Mouse (Mus musculus): ENCODE measurements around the gene Hint1. TPM values are rescaled to one million over a fixed set of nuclear protein-coding genes. Genes with fewer than 3 reads are reported as not detected.

The Hint1 gene
- polyA plus RNA-seq, 1 experiment from 2014 or later = 690 TPM

- Histone ChIP-seq H3K9me3 (ENCODE audit: low read depth, low read length) (no peaks in the 10 kb centered on the region), H3K4me3 (ENCODE audit: low read depth, low read length) (no peak overlapping the region), H3K36me3 (ENCODE audit: insufficient read depth) (peaks cover 55% of the 10 kb centered on the region), H3K4me2 (no peak overlapping the region), H3K27me3 (ENCODE audit: insufficient read depth, low read length) (no peaks in the 10 kb centered on the region), H3K4me1 (ENCODE audit: insufficient read depth) (0 out of 2 replicates have a peak, but pooled peaks cover 7% of the 10 kb centered on the region), H3K27ac (ENCODE audit: low read depth) (no peak overlapping the region), H3K9ac (no peak overlapping the region)
- no peak for TF ChIP-seq CTCF (IDR thresholded peaks at IDR 0.05; ENCODE audit: low read depth)
- no peak for DNase-seq
- WGBS = 78% methylated on average over 7 of the region's 7 CpGs
- no peak for ATAC-seq (ENCODE audit: insufficient read depth)
Observed at GRCm38 (mm10) chr11:54871831-54872537, 5.8 kb downstream of the Hint1 start.

- DNase-seq = no peak
- Histone ChIP-seq H3K27me3 (ENCODE audit: insufficient read depth, low read length) (no peaks in the 10 kb centered on the region), H3K9ac (no peak overlapping the region), H3K4me1 (ENCODE audit: insufficient read depth) (no peaks in the 10 kb centered on the region), H3K36me3 (ENCODE audit: insufficient read depth) (peaks cover 35% of the 10 kb centered on the region), H3K4me2 (no peak overlapping the region), H3K9me3 (ENCODE audit: low read depth, low read length) (no peaks in the 10 kb centered on the region), H3K4me3 (ENCODE audit: low read depth, low read length) (no peak overlapping the region), H3K27ac (ENCODE audit: low read depth) (no peak overlapping the region)
- no peak for ATAC-seq (ENCODE audit: insufficient read depth)
- TF ChIP-seq CTCF (IDR thresholded peaks at IDR 0.05; ENCODE audit: low read depth) = no peak
- WGBS = 84% methylated on average over 5 of the region's 5 CpGs
Observed at GRCm38 (mm10) chr11:54876031-54876430, 9.8 kb downstream of the Hint1 start.

- WGBS = 69% methylated on average over 6 of the region's 6 CpGs
- no peaks in the 10 kb centered on the region; the same call in 1 of the 2 replicates for H3K4me1 ChIP-seq (ENCODE audit: insufficient read depth)
- no peaks in the 10 kb centered on the region for H3K27me3 ChIP-seq (ENCODE audit: insufficient read depth, low read length)
- no peak overlapping the region for H3K27ac ChIP-seq (ENCODE audit: low read depth)
- no peak for TF ChIP-seq CTCF (IDR thresholded peaks at IDR 0.05; ENCODE audit: low read depth)
- H3K36me3 ChIP-seq (ENCODE audit: insufficient read depth) = peaks cover 6% of the 10 kb centered on the region; the same call in 1 of the 2 replicates
- no peak overlapping the region for H3K9ac ChIP-seq
- no peak overlapping the region for H3K4me3 ChIP-seq (ENCODE audit: low read depth, low read length)
- no peak overlapping the region for H3K4me2 ChIP-seq
- no peak for ATAC-seq (ENCODE audit: insufficient read depth)
- H3K9me3 ChIP-seq (ENCODE audit: low read depth, low read length) = no peaks in the 10 kb centered on the region
- no peak for DNase-seq
Observed at GRCm38 (mm10) chr11:54878893-54879292, 12.7 kb downstream of the Hint1 start.

GRCm38 (mm10) chr11:54879434-54879833 is 13.3 kb downstream of the Hint1 start:
- DNase-seq = peak; percentile 94
- H3K4me1 ChIP-seq (ENCODE audit: insufficient read depth) = no peaks in the 10 kb centered on the region; the same call in 1 of the 2 replicates
- peak; percentile 79 for ATAC-seq (ENCODE audit: insufficient read depth)
- 17% methylated on average over 4 of the region's 4 CpGs for WGBS
- H3K27ac ChIP-seq (ENCODE audit: low read depth) = no peak overlapping the region
- no peak overlapping the region for H3K9ac ChIP-seq
- H3K36me3 ChIP-seq (ENCODE audit: insufficient read depth) = peaks cover under 1% of the 10 kb centered on the region; the same call in 1 of the 2 replicates
- H3K4me2 ChIP-seq = no peak overlapping the region
- H3K27me3 ChIP-seq (ENCODE audit: insufficient read depth, low read length) = no peaks in the 10 kb centered on the region
- H3K4me3 ChIP-seq (ENCODE audit: low read depth, low read length) = no peak overlapping the region
- no peaks in the 10 kb centered on the region for H3K9me3 ChIP-seq (ENCODE audit: low read depth, low read length)
- peak; percentile 86 for TF ChIP-seq CTCF (IDR thresholded peaks at IDR 0.05; ENCODE audit: low read depth)

GRCm38 (mm10) chr11:54879922-54880321 is 13.7 kb downstream of the Hint1 start:
- no peak overlapping the region for H3K9ac ChIP-seq
- H3K27ac ChIP-seq (ENCODE audit: low read depth) = no peak overlapping the region
- no peaks in the 10 kb centered on the region for H3K27me3 ChIP-seq (ENCODE audit: insufficient read depth, low read length)
- no peak overlapping the region for H3K4me2 ChIP-seq
- no peak overlapping the region for H3K4me3 ChIP-seq (ENCODE audit: low read depth, low read length)
- ATAC-seq (ENCODE audit: insufficient read depth) (peak; percentile 31; the same call in 1 of the 2 replicates), DNase-seq (peak; percentile 9)
- no peaks in the 10 kb centered on the region; the same call in 1 of the 2 replicates for H3K4me1 ChIP-seq (ENCODE audit: insufficient read depth)
- no peaks in the 10 kb centered on the region for H3K36me3 ChIP-seq (ENCODE audit: insufficient read depth)
- H3K9me3 ChIP-seq (ENCODE audit: low read depth, low read length) = no peaks in the 10 kb centered on the region
- no peak for TF ChIP-seq CTCF (IDR thresholded peaks at IDR 0.05; ENCODE audit: low read depth)
- WGBS = 24% methylated on average over 10 of the region's 10 CpGs

- WGBS = 6% methylated on average over 2 of the region's 2 CpGs
- no peaks in the 10 kb centered on the region for H3K9me3 ChIP-seq (ENCODE audit: low read depth, low read length)
- no peaks in the 10 kb centered on the region for H3K36me3 ChIP-seq (ENCODE audit: insufficient read depth)
- H3K4me3 ChIP-seq (ENCODE audit: low read depth, low read length) = no peak overlapping the region
- H3K4me2 ChIP-seq = no peak overlapping the region
- DNase-seq (peak; percentile 42), ATAC-seq (ENCODE audit: insufficient read depth) (no peak)
- H3K27me3 ChIP-seq (ENCODE audit: insufficient read depth, low read length) = no peaks in the 10 kb centered on the region
- TF ChIP-seq CTCF (IDR thresholded peaks at IDR 0.05; ENCODE audit: low read depth) = no peak
- no peaks in the 10 kb centered on the region; the same call in 1 of the 2 replicates for H3K4me1 ChIP-seq (ENCODE audit: insufficient read depth)
- no peak overlapping the region for H3K9ac ChIP-seq
- peak overlapping the region; percentile 6; the same call in 1 of the 2 replicates for H3K27ac ChIP-seq (ENCODE audit: low read depth)
Observed at GRCm38 (mm10) chr11:54881051-54881474, 14.9 kb downstream of the Hint1 start.

- H3K4me2 ChIP-seq = no peak overlapping the region
- no peaks in the 10 kb centered on the region; the same call in 1 of the 2 replicates for H3K4me1 ChIP-seq (ENCODE audit: insufficient read depth)
- no peak overlapping the region for H3K4me3 ChIP-seq (ENCODE audit: low read depth, low read length)
- no peaks in the 10 kb centered on the region for H3K36me3 ChIP-seq (ENCODE audit: insufficient read depth)
- DNase-seq (peak; percentile 69), ATAC-seq (ENCODE audit: insufficient read depth) (0 out of 2 replicates have a peak, but pooled peaks have one; percentile 42)
- TF ChIP-seq CTCF (IDR thresholded peaks at IDR 0.05; ENCODE audit: low read depth) = peak; percentile 24; the same call in 1 of the 2 replicates
- no peak overlapping the region for H3K9ac ChIP-seq
- H3K27me3 ChIP-seq (ENCODE audit: insufficient read depth, low read length) = no peaks in the 10 kb centered on the region
- H3K27ac ChIP-seq (ENCODE audit: low read depth) = no peak overlapping the region
- WGBS = 24% methylated on average over 8 of the region's 8 CpGs
- no peaks in the 10 kb centered on the region for H3K9me3 ChIP-seq (ENCODE audit: low read depth, low read length)
Observed at GRCm38 (mm10) chr11:54882671-54883070, 16.5 kb downstream of the Hint1 start.

All from lung, embryonic 14.5 days (tissue).